Mouse (Mus musculus) right cerebral cortex, postnatal 36 days (tissue): Measurements from ENCODE around the gene Cln5.

Experiments used
- DNase-seq, 2 experiments: peaks; one replicate each; pipeline ENCODE4 v3.0.0; 2022; ENCODE audit warnings: low spot score in 2 of 2, mixed read lengths in 1 of 2

Gene Cln5

GRCm38 (mm10) chr14:103069864-103070611 is at the start of gene Cln5:
TSS of gene Cln5 (plus strand) at chr14:103070216.
- DNase-seq, result peak; percentile 85 to 90

DNA sequence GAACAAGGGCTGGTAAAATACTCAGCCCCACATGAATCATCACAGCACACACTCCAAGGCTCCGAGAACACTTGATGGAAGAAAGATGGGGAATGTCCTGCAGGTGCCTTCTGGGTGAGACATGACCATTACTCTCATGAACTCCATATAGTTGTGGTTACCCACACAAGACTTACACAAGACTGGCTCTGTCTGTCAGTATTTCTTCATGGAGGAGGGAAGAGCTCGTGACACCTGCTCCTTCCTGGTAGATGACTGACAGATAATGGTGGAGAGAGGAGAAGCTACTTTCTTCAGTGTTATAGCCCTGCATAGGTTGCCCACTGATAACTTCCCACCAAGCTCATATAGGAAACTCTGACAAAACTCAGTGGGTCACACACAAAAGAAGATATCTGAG is 40.8 kb upstream of the Cln5 start:
- no peak for DNase-seq

DNA sequence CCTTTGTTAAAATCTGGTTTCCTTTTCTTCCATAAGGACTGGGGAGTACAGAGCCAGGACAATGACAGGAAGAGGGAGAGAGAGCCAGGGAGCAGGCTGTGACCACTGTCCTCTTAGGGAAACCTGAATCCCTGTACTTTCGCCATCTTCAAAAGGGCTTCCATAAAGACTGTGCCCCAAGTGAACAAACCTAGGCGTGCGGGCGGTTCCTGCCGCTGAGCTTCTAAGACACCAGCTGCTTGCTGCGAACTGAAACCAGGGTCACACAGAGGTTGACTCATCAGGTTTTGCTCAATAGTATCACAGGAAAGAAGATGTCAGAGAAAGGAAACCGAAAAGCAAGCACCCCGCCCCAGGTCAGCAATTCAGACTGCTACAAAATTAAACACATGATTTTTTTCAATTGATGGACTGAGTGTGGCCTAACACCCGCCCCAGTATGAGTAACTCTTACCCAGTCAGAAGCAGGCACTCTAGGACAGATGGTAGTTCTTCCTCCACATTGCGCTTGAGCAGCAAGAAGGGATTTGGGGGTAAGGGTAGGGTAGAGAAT is 36.7 kb upstream of the Cln5 start:
- no peak for DNase-seq

DNA sequence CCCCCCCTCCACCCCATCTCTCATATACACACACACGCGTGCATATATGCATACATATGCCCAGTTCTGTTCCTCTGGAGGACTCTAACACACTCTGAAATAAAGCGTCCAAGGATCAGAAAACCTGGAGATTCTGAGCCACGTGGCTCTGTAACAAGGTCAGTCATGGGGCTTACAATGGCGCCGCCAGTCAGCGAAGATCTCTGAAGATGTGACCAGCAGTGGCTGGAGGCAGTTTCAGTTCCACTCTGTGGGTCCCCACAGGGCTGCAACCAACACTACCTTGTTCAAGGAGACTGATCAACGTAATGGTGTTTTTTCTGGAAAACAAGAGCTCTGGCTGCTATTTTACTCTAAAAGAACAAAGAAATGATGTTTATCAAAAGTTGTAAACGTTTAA is 35.9 kb upstream of the Cln5 start:
- no peak for DNase-seq

DNA sequence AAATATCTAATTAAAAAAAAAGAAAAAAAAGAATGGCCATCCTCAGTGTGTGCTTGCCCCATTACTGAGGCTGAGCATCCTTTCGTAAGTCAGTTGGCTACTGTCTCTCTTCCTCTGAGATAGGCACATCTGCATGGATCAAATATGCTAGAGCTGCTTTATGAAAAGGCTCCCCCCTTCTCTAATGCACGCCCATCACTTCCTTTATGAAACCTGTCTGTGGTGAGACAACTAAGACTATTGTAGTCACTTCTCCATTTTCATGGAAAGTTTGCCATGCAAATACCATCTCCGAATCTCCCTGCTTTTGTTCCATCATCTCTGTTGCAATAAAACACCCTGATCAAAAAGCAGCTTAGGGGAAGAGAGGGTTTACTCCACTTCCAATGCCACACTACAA is 33.0 kb upstream of the Cln5 start:
- DNase-seq, result no peak

DNA sequence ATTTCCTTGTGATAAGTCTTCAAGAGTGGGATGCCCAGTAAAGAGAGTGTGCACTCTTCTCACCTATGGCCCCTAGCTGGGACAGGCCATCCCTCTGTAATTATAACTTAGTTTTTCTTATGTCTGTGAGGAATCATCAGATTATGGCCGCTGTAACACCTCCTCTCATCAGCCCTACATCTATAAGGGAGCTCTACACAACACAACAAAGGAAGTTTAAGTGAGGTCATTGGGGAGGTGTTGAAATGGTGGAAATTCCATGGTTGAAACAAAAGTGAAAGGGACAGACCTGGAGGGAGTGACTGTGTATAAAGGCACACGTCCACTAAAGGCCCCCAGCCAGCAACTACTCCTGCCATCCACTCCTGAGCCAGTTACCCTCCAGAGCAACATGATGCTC is 23.3 kb upstream of the Cln5 start, which contains the start of gene Acod1:
Acod1 (plus strand) TSS at position 301 of the 400 bp plus-strand sequence.
- DNase-seq, result no peak

DNA sequence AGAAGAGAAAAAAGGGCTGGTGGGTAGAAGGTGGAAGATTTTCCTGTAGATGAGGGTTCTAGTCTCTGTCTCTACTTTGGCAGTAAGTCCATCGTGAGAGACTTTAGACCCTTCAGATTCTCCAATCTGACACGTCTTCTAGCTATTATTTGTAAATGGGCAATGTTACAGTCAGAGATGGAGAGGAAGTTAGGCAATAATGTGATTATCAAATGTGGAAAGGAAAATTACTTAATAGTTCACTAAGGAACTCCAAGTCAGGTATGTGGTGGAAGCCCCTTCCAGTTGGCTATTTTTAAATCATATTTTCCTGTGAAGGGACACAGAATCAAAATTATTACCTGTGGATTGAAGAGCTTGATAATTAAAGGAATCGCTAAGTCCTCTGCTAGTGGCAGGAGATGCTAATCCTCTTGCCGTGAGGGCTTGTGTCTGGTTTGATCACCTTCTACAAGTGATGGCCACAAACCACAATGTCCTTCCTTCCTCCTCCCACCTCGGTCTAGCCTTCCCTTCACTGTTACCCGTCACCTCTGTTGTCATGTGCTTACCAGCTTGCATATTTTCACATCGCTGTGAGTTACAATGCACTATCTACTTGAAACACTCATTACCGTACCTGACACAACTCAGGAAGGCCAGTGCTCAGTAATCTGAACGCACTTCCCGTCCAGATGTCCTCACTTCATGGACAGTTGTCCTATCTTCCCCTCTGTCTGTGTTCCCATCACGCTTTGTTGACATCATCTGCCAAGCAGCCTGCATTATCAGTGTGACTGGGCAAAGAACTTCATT is 21.5 kb upstream of the Cln5 start:
- DNase-seq, result no peak

DNA sequence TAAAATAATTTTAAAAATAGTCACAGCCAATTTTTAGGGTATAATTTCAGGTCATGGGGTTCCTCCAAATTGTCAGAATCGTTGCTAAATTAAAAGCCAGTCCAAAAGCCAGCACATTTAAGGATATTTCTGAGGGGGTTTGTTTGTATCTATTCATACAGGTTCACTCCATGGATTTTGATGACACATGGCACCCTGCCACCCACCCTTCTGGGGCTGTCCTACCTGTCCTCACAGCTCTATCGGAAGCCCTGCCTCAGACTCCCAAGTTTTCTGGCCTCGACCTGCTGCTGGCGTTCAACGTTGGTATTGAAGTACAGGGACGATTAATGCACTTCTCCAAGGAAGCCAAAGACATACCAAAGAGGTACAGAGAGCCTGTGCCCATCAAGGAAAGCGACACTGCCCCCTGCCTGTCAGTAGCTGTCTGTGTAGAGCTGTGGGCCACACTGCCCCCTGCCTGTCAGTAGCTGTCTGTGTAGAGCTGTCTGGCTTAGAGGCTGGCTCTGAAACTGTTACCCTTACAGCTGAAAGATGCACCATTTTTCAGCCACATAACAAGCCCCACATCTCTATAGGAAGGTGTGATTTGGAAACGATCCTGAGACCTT is 18.8 kb upstream of the Cln5 start:
- peak; percentile 56 to 65 for DNase-seq

- DNase-seq, result no peak
Measured at GRCm38 (mm10) chr14:103054731-103055130, 15.3 kb upstream of the Cln5 start.

GRCm38 (mm10) chr14:103056601-103057000 is 13.4 kb upstream of the Cln5 start:
- no peak for DNase-seq

DNA sequence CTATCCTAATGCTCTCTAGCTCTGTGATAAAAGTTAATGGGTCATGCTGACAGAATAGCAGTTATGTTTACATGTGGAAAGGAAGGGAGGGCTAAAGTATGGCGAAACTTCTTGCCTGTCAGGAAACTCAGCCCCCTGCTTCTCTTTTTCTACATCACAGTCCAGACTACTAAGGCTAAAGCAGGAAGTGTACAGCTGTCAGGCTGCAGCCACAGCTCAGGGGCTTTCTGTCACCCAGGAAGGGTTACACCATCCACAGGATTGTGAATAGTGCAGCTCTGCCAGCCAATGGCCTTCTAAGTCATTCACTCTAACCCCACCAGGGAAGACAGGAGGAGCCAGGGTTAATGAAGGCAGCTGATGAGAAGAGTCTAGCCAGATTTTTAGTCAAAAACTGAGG is 11.0 kb upstream of the Cln5 start:
- no peak for DNase-seq

DNA sequence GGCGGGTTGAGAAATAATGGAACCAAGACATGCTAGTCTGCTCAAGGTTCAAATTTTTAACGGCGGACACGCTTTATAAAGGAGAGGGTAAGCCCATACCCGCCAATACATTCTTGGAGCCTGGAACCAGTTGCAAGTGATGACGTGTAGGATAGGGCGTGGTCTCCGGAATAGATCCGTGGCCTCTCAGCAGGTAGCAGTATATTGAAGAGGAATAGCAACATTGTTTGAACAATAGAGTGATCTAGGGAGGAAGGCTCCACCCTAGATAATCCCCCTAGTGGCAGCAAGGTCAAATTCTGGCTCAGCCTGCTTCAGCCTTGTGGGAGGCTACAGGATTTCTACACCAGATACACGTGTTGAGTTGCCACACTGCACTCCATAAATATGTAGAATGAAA is 10.5 kb upstream of the Cln5 start:
- no peak for DNase-seq

- DNase-seq, result peak; percentile 51 to 62
Measured at GRCm38 (mm10) chr14:103065294-103066167, 4.5 kb upstream of the Cln5 start.

GRCm38 (mm10) chr14:103069465-103069863 is 552 bp upstream of the Cln5 start:
- no peak for DNase-seq

- no peak for DNase-seq
Measured at GRCm38 (mm10) chr14:103070790-103071189, 774 bp downstream of the Cln5 start.

DNA sequence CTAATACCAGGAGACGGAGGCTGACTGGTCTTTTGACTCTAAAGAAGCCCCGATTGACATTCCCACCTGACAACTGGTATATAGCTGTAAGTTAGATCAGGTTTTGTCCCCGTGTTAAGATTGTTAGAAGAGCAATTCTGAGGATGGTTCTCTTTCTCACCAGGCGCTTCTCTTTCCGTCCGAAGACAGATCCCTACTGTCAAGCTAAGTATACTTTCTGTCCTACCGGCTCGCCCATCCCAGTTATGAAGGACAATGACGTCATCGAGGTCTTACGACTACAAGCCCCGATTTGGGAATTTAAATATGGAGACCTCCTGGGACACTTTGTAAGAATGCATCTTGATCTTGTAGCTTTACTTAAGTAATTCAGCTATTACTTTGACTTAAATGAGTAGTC is 1.5 kb downstream of the Cln5 start:
- DNase-seq, result no peak

DNA sequence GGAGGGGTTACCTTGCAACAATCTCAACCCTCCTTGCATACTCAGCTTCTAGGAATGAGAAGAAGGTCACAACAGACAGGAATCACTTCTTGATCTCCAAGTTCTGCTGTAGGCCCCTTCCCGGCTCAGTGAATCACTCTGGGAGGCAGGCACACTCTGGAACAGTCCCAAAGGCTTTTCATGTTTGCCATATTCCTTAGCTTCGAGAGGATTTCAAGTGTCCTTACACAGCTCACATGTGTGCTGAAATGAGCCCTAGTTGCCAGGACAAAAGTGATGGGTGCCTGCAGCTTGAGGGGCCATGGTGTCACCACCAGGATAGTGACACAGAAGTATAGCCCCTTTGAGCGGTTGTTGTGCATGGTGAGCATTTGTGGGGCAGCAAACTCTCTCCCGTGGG is 2.7 kb downstream of the Cln5 start:
- no peak for DNase-seq

GRCm38 (mm10) chr14:103073825-103074224 is 3.8 kb downstream of the Cln5 start:
- no peak for DNase-seq

GRCm38 (mm10) chr14:103075166-103075565 is 5.2 kb downstream of the Cln5 start:
- DNase-seq, result no peak

DNA sequence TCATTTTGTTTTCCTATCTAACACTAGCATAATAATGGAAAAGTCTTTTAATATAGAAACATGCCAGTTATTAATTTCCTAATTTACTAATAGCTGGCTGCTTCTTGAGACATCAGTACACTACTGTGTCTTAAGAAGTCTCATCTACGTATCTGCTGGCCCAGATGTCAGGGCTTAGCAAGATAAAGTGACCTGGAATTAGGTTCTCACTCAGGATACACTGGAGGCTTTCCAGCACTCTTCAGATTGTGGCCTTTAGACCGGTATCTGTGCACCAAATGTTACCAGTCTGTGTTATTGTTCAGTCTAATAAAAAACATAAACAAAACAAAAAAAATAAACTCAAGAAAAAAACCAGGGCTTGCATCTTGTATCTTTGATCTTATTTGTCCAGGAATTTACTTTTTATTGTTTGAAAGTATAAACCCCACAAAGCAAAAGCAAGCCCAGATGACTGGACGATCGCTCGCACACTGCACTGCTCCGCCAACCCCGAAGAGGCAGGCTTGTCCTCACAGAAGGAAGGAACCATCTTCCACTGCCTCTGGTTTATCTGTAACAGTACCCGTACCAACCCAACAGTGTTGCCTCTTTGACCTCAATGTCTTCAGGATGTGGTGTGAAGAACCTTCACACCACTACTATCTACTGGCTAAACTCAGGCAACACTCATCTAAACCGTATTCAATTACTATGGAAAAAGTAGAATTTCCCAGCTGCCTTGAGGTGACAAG is 7.4 kb downstream of the Cln5 start:
- DNase-seq, result no peak
